Mouse (Mus musculus) left cerebral cortex, postnatal 10 days (tissue): ENCODE data around the gene Ncf1. TPM values are rescaled to one million over a fixed set of nuclear protein-coding genes. Genes with fewer than 3 reads are reported as not detected.

Experiments
- DNase-seq, 2 experiments: peaks; one replicate each; pipeline ENCODE4 v3.0.0; 2021 to 2022; ENCODE audit warnings: low spot score in 2 of 2, mixed read lengths in 1 of 2; ENCODE audit errors: extremely low spot score in 1 of 2
- intact Hi-C: fragments of 180-260 bp; cut with DNase I; formaldehyde crosslinking; loops from one replicate; pipeline ENCODE4 v1.15.1; 2025
- total RNA-seq, 2 experiments: library from RNA; stranded (reverse); gene quantifications; 2 replicates each; pipeline ENCODE4 v1.2.3; 2021

The Ncf1 gene
- total RNA-seq: 1 to 10 TPM; 5.7 to 8.3 TPM

DNA sequence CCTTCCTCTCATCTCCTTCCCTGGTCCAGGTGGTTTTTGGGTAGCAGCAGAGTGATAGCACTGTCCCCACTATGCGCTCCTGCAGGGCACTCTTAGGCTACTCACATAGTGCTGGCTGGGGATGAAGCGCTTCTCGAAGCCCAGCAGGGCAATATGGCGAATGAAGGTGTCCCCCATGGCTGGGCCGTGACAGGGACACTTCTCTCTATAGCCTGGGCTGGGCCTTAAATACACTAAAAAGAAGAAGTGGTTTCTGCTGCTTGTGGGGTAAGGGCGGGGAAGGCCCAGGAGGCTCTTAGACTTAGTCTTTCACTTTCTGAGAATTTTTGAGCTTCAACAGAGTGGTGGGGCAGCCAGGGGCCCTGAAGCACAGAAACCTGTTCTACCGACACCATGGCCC is at the start of gene Ncf1:
Gene Ncf1, minus strand, starts transcription at position 235 of the 400 bp plus-strand sequence.
- intact Hi-C loops: no loop called here
- peak in 1 of 2 experiments; percentile 26 for DNase-seq

- DNase-seq: no peak
- intact Hi-C loops: loop anchor here (10.0 kb wide), 1 partner anchor 68 kb away; no protein-coding TSS in a partner anchor
Measured at GRCm38 (mm10) chr5:134277109-134277508, 47.7 kb upstream of the Ncf1 start.

- no peak for DNase-seq
- intact Hi-C loops: loop anchor here (10.0 kb wide), 1 partner anchor 69 kb away; no protein-coding TSS in a partner anchor
Measured at GRCm38 (mm10) chr5:134275556-134275955, 46.1 kb upstream of the Ncf1 start.

DNA sequence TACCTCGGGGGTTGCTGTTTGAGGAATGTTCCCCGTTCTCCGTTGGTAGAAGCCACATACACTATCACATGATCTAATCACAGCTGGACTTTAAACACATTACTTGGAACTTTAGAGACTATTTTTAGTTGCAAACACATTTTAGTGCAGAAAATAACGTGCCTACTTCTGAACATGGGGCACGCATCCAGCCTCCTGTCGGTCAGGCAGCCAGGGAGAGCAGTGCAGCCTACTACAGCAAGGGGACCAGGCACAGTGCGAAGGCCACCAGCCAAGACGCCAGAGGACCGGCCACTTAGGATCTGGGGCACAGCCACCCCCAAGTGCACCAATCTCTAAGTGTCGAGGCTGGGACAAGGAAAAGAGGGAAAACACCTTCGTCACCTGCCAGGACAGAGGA is 45.6 kb upstream of the Ncf1 start:
- peak in 1 of 2 experiments; percentile 51 for DNase-seq
- intact Hi-C loops: loop anchor here (10.0 kb wide), 1 partner anchor 70 kb away; no protein-coding TSS in a partner anchor

DNA sequence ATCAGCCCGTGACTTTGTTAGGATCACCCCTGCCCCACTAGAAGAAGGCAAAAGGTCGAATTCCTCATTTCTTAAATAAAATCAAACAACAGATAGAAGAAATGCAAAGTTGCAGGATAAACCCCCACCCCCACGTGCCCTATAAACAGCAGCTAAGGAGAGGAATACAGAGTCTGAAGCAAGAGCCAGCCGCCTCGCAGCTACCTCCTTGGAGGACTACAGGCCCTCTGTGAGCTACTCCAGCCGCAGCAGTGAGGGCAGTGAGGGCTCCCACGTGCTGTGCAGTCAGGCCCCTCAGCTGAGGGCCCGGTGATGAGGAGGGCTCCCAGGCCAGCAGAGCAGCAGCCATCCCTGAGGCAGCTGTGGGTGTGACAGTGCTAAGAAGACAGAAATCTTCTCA is 44.3 kb upstream of the Ncf1 start:
- DNase-seq: no peak
- intact Hi-C loops: loop anchor here (10.0 kb wide), 1 partner anchor 71 kb away; no protein-coding TSS in a partner anchor

GRCm38 (mm10) chr5:134272761-134273160 is 43.3 kb upstream of the Ncf1 start:
- no peak for DNase-seq
- intact Hi-C loops: loop anchor here (10.0 kb wide), 1 partner anchor 72 kb away; no protein-coding TSS in a partner anchor

GRCm38 (mm10) chr5:134271421-134271820 is 42.0 kb upstream of the Ncf1 start:
- DNase-seq: no peak
- intact Hi-C loops: loop anchor here (10.0 kb wide), 1 partner anchor 73 kb away; no protein-coding TSS in a partner anchor

DNA sequence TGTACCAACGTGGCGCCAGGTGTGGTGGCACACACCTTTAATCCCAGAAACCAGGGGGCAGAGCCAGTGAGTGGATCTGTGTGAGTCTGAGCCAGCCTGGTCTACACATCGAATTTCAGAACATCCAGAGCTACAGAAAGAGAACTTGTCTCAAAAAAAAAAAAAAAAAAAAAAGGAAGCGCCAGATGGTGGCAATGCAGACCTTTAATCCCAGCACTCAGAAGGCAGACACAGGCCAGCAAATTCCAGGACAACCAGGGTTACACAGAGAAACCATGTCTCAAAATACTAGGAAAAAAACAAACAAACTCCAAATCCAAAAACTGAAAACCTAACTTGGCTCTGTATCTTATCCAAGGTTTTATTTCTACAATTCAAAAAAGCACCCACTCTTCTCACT is 41.1 kb upstream of the Ncf1 start:
- no peak for DNase-seq
- intact Hi-C loops: loop anchor here (10.0 kb wide), 1 partner anchor 74 kb away; no protein-coding TSS in a partner anchor

DNA sequence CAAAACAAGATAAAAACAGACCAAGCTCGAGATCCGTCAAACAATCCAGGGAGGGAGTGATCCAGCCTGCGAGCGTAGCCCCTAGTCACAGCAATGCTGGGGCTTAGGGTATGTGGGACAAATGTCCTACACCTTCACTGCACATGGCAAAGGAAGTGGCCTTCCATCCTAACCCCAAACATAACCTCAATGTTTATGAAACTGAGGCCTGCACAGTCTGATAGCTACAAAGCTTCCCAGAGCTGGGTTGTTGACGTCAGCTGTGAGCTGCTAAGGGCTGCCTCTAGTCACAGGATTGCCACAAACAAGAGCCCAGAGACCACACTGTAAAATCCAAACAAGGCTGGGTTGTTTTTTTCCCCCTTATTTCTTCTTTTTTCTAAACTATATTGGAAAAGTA is 40.3 kb upstream of the Ncf1 start:
- intact Hi-C loops: loop anchor here (10.0 kb wide), 1 partner anchor 75 kb away; no protein-coding TSS in a partner anchor
- DNase-seq: no peak

GRCm38 (mm10) chr5:134268751-134269150 is 39.3 kb upstream of the Ncf1 start:
- intact Hi-C loops: no loop called here
- DNase-seq: no peak

DNA sequence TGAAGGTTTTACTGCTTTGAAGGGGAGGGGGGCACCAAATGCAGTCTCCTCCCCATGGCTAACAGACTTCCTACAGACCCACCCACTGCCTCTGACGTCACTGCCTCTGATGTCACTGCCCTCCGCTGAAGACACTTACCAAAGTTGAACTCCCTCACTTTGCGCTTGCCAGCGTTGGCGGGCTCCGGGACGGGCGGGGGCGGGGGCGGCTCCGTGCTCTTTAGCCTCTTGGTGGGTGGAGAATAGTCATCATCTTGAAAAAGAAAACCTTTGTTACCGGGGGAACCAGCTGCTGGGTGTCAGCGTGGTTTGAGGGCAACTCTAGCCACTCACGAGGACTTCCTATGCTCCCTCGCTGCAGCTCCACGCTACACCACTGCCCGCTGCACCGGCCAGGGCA is 37.0 kb upstream of the Ncf1 start:
- DNase-seq: no peak
- intact Hi-C loops: no loop called here

DNA sequence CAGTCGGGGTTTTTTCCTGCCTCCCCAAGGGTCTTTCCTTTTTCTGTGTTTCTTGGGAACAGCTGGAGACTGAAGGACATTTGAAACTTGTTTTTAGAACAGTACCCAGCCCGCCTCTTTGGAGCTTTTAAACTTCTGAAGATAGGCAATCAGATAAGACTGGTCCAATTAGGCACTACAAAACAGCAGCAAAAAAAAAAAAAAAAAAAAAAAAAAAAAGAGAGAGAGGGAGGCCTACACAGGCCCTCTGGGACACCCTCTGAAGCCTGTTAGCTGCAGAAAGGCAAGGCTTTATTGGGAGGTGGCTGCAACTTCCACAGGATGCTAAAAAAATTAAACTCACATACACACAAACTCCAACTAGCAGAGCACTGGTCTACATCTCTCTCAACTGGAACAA is 36.5 kb upstream of the Ncf1 start:
- intact Hi-C loops: no loop called here
- no peak for DNase-seq

- no peak for DNase-seq
- intact Hi-C loops: no loop called here
Measured at GRCm38 (mm10) chr5:134260001-134260636, 30.7 kb upstream of the Ncf1 start.

DNA sequence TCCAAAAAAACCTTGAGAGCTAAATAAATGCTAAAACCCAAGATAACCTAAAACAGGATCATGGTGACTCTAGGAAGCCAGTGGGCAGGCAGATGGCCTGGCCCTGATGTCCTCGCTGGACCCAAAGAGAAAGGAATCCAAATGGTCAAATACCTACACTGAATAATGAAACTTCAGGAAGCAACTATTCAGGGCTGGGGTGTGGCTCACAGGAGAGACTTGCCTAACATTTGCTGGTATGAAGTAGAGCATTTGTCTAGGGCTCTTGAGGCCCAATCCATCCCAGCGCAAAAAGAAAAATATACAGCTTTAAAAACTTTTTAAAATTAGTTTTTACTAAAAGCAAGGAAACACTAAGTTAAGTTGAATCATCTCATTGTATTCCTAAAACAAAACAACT is 29.5 kb upstream of the Ncf1 start:
- no peak for DNase-seq
- intact Hi-C loops: no loop called here

GRCm38 (mm10) chr5:134258395-134258794 is 29.0 kb upstream of the Ncf1 start:
- intact Hi-C loops: no loop called here
- no peak for DNase-seq

DNA sequence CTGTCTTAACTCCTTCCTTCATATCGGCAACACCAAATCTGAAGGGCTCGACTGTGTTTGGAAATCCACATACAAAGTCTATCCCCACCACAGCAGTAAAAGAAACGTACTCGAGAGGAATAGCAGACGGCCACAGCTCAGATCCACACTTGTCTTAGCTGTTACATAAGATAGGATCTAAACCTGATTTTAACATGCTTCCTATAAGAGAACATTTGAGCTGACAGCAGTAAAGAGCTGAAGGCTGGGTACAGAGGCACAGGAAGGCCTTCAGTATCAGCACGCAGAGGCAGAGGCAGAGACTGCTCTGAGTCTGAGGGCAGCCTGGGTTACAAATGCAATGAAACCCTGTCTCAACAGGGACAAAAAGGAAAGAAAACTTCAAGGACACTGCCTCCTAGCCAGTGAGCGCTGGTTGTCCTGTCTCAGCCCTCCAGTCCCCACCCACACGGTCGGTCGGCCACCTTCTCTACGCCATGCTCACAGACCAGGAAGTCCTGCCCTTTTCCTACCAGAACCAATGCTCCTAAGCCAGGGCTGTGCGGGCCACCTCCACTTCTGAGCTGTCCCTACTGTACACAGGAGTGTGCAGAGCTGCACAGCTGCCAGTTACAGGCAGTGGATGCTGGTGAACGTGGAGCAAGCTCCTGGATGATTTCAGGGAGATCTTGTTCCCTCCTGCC is 28.1 kb upstream of the Ncf1 start:
- no peak for DNase-seq
- intact Hi-C loops: no loop called here

DNA sequence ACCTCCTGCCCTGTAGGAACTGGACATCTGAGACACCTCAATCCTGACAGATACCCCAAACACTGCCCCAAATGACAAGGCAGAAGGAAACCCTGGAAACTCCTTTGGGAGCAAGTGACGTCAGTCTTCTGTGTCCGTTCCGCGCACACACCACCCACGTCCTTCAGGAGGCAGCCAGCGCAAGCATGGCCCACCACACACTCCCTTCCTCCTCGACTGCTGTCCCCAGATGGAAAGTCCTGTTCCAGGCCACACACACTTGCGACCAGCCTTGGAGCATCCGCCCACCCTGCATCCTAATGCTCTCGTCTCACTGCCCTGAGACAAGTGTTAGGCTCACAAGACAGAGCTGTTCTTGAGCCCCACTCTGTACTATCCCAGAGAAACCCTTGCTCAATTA is 25.9 kb upstream of the Ncf1 start:
- intact Hi-C loops: no loop called here
- no peak for DNase-seq

DNA sequence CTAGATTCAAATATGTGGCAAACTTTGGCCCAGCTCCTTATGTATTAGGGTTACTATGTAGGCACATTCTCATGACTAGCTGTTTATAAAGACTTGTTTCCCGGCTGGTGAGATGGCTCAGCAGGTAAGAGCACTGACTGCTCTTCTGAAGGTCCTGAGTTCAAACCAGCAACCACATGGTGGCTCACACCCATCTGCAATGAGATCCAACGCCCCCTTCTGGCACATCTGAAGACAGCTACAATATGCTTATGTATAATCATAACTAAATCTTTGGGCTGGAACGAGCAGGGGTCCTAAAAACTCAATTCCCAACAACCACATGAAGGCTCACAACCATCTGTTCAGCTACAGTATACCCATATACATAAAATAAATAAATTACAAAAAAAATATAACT is 24.4 kb upstream of the Ncf1 start:
- no peak for DNase-seq
- intact Hi-C loops: no loop called here

DNA sequence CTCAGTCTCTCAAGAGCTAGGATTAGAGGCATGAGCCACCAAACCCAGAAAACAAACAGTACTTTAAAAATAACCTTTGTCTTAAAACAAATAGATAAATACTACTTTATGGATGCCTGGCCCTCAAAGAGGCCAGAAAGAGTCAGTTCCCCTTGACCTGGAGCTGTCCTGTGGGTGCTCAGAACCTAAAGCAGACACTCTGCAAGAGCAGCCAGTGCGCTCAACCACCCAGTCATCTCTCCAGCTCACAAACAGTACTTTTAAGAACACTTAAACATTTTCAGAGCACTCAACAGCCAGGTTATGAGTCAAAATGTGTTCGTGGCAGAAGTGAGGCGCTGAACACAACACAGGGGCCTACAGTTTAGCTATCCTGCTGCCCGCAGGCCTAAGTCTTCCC is 21.7 kb upstream of the Ncf1 start:
- DNase-seq: no peak
- intact Hi-C loops: no loop called here

GRCm38 (mm10) chr5:134250601-134251000 is 21.2 kb upstream of the Ncf1 start:
- intact Hi-C loops: no loop called here
- DNase-seq: no peak
